Mouse (Mus musculus) heart, embryonic 15.5 days (tissue): Measurements from ENCODE around the gene Actn4. TPM values are rescaled to one million over a fixed set of nuclear protein-coding genes. Genes with fewer than 3 reads are reported as not detected.
A peak's percentile ranks its signal among the peaks of the same experiment; 100 is the strongest.
"Not testable (repeated sequence)": the region's sequence is repeated elsewhere in the genome, so short reads cannot be mapped to it uniquely, and the experiment has no call there.

ENCODE experiments used
- ATAC-seq: fragments of 200-750 bp; cut with Nextera tagmentation; replicated peaks from 2 replicates; pipeline ENCODE4 v1.8.0; 2017; ENCODE audit warnings: low read depth, moderate TSS enrichment; ENCODE audit not compliant: insufficient number of reproducible peaks, insufficient read depth, low FRiP score
- H3K27ac ChIP-seq: fragments of 300-500 bp; sonication (generic); 2 replicates; pipeline ENCODE4 v1.5.1; 2015; ENCODE audit warnings: mild to moderate bottlenecking, inconsistent platforms
- H3K27me3 ChIP-seq: fragments of 300-500 bp; sonication (generic); 2 replicates; pipeline ENCODE4 v1.6.1; 2015; ENCODE audit warnings: inconsistent platforms
- H3K36me3 ChIP-seq: fragments of 300-500 bp; sonication (generic); 2 replicates; pipeline ENCODE4 v1.6.1; 2015; ENCODE audit warnings: mild to moderate bottlenecking, inconsistent platforms
- H3K4me1 ChIP-seq: fragments of 300-500 bp; sonication (generic); replicated peaks from 2 replicates; pipeline ENCODE4 v1.6.1; 2015; ENCODE audit warnings: inconsistent platforms
- H3K4me2 ChIP-seq: fragments of 300-500 bp; sonication (generic); 2 replicates; pipeline ENCODE4 v1.6.1; 2015; ENCODE audit warnings: inconsistent platforms, mild to moderate bottlenecking, moderate library complexity
- H3K4me3 ChIP-seq: fragments of 300-500 bp; sonication (generic); 2 replicates; pipeline ENCODE4 v1.5.1; 2015; ENCODE audit warnings: mild to moderate bottlenecking, inconsistent platforms
- H3K9ac ChIP-seq: fragments of 300-500 bp; sonication (generic); 2 replicates; pipeline ENCODE4 v1.6.1; 2015; ENCODE audit warnings: mild to moderate bottlenecking, inconsistent platforms
- H3K9me3 ChIP-seq: fragments of 300-500 bp; sonication (generic); replicated peaks from 2 replicates; pipeline ENCODE4 v1.6.1; 2016; ENCODE audit warnings: inconsistent platforms
- WGBS: fragments of 180-500 bp; shearing (Covaris S2); methylation state at CpG from one replicate; pipeline ENCODE4 v1.1.7; 2015; ENCODE audit warnings: mixed read lengths; 5-methylcytosine and 5-hydroxymethylcytosine counted together
- polyA plus RNA-seq: library from polyadenylated mRNA; unstranded; fragments of >200 nt; fragmentation: Nextera tagmentation; extraction: Ambion mirVana; gene quantifications from 2 replicates; pipeline ENCODE4 v1.2.1, GENCODE M21; 2015

Actn4 gene
- polyA plus RNA-seq, 1 experiment from 2014 or later, result 236 TPM

DNA sequence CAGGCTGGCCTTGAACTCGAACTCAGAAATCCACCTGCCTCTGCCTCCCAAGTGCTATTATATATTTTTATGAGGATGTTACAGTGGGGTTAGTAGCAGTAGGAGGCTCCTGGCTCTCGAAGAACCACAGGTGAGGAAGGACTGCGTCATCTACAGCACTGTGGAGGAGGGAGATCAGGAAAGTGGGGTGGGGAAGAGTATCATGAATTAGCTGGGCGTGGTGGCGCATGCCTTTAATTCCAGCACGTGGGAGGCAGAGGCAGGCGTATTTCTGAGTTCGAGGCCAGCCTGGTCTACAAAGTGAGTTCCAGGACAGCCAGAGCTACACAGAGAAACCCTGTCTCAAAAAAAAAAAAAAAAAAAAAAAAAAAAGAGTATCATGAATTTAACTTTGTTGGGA, 6.0 kb upstream of the Actn4 start:
- not testable (repeated sequence) for H3K9me3 ChIP-seq, H3K27ac ChIP-seq, H3K4me3 ChIP-seq, H3K4me2 ChIP-seq, ATAC-seq, H3K9ac ChIP-seq, H3K27me3 ChIP-seq, H3K36me3 ChIP-seq
- WGBS, result 91% methylated on average over 8 of the region's 8 CpGs
- H3K4me1 ChIP-seq, result peaks cover 29% of the 10 kb centered on the region

DNA sequence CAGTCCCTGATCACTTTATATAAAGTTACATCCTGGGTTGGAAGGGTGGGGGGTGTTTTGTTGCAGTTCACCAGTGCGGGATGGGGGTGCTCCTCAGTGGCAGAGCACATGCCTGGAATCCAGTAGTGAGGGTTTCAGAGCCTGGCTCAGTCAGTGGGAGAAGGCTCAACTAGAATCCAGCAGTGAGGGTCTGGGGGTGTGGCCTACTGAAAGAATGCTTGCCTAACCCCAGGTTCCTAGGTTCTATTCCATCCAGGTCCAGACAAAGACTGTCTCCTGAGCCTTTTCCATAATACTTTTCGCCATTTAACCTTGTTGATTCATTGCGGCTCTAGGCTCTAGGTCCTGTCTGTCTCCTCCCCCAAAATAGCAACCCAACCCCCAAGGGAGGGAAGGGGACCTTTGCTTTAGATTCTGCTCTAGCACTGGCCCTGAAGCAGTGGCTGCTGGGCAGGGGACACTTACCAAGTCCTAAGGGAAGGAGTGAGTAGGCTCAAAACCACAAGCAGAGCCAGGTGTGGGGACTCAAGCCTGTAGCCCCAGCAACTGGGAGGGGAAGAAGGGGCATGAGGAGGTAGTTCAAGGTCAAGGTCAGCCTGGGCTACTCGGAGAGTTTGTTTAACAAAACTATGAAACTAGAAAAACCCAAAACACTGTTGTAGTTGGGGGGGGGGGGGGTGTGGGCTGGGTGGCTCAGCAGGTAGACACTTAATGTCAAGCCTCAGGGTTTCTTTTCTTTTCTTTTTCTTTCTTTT, 4.8 kb upstream of the Actn4 start:
- no peak overlapping the region for H3K9ac ChIP-seq
- peak overlapping the region; percentile 7; the same call in 1 of the 2 replicates for H3K27ac ChIP-seq
- 55% methylated on average over 4 of the region's 4 CpGs for WGBS

DNA sequence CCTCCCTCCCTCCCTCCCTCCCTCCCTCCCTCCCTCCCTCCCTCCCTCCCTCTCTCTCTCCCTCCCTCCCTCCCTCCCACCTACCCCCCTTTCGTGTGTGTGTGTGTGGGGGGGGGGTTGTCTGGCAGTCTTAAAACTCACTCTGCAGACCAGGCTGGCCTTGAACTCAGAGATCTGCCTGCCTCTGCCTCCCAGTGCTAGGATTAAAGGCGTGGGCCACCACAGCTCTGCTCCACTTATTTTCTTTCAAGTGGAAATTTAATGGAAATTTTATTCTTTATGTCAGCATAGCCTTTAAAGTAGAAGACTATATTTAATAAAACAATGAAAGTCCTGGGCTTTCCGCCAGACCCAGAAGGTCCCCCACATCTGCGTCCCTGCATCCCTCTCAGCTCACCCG, 4.0 kb upstream of the Actn4 start:
- Histone ChIP-seq H3K9me3 (no peaks in the 10 kb centered on the region), H3K36me3 (no peaks in the 10 kb centered on the region; the same call in 1 of the 2 replicates), H3K27ac (0 out of 2 replicates have a peak overlapping the region, but pooled peaks have one; percentile 7), H3K4me2 (no peak overlapping the region), H3K4me3 (no peak overlapping the region), H3K4me1 (peaks cover 20% of the 10 kb centered on the region), H3K9ac (no peak overlapping the region), H3K27me3 (no peaks in the 10 kb centered on the region)
- 71% methylated on average over 4 of the region's 5 CpGs for WGBS
- ATAC-seq, result no peak

More for the DNA sequence above, 4.8 kb upstream of the Actn4 start:
- no peaks in the 10 kb centered on the region for H3K9me3 ChIP-seq
- H3K4me3 ChIP-seq, result no peak overlapping the region
- no peaks in the 10 kb centered on the region; the same call in 1 of the 2 replicates for H3K36me3 ChIP-seq
- peaks cover 28% of the 10 kb centered on the region for H3K4me1 ChIP-seq
- no peaks in the 10 kb centered on the region for H3K27me3 ChIP-seq
- no peak for ATAC-seq
- H3K4me2 ChIP-seq, result no peak overlapping the region

DNA sequence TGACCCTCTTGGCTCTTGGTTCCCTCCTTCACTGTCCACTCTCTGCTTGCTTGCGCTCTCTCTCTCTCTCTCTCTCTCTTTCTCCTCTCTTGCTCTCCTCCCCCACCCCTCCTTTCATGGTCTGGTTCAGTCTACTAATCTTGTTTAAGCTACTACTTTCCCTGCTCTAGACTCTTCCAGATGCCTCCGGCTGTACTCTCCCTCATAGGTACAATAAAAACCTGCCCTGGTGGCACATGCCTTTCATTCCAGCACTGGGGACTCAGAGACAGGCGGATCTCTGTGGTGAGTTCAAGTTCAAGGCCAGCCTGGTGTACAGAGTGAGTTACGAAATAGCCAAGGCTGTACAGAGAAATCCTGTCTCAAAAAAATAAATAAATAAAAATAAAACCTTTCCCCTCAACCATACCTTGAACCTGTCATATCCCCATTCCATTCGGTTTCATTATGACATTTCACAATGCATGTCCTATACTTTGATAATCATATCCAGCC, 3.3 kb upstream of the Actn4 start:
- WGBS, result 71% methylated on average over 5 of the region's 5 CpGs
- ATAC-seq, result no peak

DNA sequence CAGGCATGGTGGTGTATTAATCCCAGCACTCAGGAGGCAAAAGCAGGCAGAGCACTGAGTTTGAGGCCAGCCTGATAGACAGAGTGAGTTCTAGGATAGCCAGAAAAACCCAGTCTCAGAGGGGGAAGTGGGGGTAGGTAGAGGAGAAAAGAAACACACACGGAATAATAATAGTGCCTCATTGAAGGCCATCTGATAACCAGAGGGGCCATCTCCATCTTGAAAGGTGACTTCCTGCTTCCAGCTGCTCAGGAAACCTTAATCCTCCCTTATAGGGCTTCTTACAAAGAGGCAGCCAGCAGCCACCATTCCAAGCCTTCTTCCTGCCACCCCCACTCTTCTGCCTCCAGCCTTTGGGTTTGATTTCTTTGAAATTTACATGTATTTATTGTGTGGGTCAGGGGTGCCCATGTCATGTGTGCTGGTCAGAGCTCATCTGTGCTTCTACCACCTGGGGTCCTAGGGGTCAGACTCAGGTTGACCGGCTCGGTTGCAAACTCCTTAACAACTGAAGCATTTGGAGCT, 1.3 kb upstream of the Actn4 start:
- Histone ChIP-seq H3K4me2 (no peak overlapping the region), H3K27ac (peak overlapping the region; percentile 97; the same call in 1 of the 2 replicates), H3K4me3 (no peak overlapping the region), H3K4me1 (peaks cover 38% of the 10 kb centered on the region), H3K9me3 (no peaks in the 10 kb centered on the region), H3K9ac (no peak overlapping the region), H3K36me3 (no peaks in the 10 kb centered on the region), H3K27me3 (no peaks in the 10 kb centered on the region)
- 85% methylated on average over 3 of the region's 3 CpGs for WGBS
- ATAC-seq, result no peak

More for the DNA sequence above, 3.3 kb upstream of the Actn4 start:
- H3K4me3 ChIP-seq, result no peak overlapping the region
- no peak overlapping the region for H3K4me2 ChIP-seq
- H3K9ac ChIP-seq, result no peak overlapping the region
- H3K27ac ChIP-seq, result no peak overlapping the region
- peaks cover 23% of the 10 kb centered on the region for H3K4me1 ChIP-seq
- H3K27me3 ChIP-seq, result no peaks in the 10 kb centered on the region
- H3K9me3 ChIP-seq, result no peaks in the 10 kb centered on the region
- no peaks in the 10 kb centered on the region for H3K36me3 ChIP-seq

DNA sequence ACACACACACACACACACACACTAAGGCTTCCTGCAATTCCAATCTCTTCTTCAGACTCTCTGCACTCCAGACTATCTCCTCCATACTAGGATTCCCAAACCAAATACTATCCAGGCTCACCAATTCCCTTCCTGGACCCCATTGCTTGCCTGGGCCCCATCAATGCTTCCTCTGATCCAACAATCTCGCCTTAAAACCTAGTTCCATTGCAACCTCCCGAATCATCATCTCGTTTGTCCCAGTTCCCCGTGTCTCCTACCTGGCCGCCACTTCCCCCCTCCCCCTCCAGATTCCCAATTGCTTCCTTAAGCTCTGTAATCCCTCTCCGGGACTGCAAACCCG, 585 bp downstream of the Actn4 start:
- ATAC-seq, result no peak
- Histone ChIP-seq H3K4me2 (peak overlapping the region; percentile 83), H3K27me3 (no peaks in the 10 kb centered on the region), H3K4me1 (peaks cover 52% of the 10 kb centered on the region), H3K9me3 (no peaks in the 10 kb centered on the region), H3K9ac (peak overlapping the region; percentile 99), H3K27ac (peak overlapping the region; percentile 97), H3K36me3 (no peaks in the 10 kb centered on the region), H3K4me3 (peak overlapping the region; percentile 83)
- whole genome bisulfite sequencing, result under 1% methylated on average over 7 of the region's 7 CpGs

- Histone ChIP-seq H3K9me3 (no peaks in the 10 kb centered on the region), H3K4me3 (peak overlapping the region; percentile 83), H3K27me3 (no peaks in the 10 kb centered on the region), H3K36me3 (0 out of 2 replicates have a peak, but pooled peaks cover 3% of the 10 kb centered on the region), H3K27ac (peak overlapping the region; percentile 97), H3K4me2 (peak overlapping the region; percentile 83), H3K4me1 (peaks cover 61% of the 10 kb centered on the region), H3K9ac (peak overlapping the region; percentile 99)
- ATAC-seq, result no peak
- WGBS, result 5% methylated on average over 9 of the region's 9 CpGs
Measured at GRCm38 (mm10) chr7:28960354-28961046, 1.6 kb downstream of the Actn4 start.

DNA sequence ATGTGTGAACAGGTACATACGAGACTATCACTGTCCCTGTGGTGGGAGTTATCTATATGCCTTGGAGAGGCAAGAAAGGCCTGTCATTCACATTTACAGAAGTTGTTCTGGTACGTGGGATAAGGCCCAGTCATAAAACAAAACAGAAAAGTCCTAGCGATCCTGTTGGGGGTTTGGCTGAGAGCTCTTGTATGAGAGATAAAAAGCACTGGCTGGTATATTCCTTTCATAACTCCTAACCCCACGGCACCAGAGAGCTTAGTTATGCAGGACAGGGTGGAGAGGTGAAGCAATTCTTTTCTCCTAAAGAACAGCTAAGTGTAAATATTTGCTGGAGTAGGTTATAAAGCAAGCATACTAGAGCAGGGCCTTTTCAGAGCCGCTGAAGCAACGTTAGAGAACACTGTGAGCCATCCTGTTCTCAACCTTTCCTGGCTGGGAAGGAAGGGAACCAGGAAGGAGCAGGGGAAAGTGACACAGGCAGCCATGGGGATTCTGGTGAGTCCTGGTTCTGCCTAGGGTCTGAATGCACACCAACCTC, 2.6 kb downstream of the Actn4 start:
- peak overlapping the region; percentile 97 for H3K27ac ChIP-seq
- peak overlapping the region; percentile 99 for H3K9ac ChIP-seq
- H3K4me1 ChIP-seq, result peaks cover 70% of the 10 kb centered on the region
- H3K9me3 ChIP-seq, result no peaks in the 10 kb centered on the region
- peak overlapping the region; percentile 83 for H3K4me3 ChIP-seq
- no peaks in the 10 kb centered on the region for H3K27me3 ChIP-seq
- no peak for ATAC-seq
- peak overlapping the region; percentile 83 for H3K4me2 ChIP-seq
- WGBS, result 10% methylated on average over 6 of the region's 6 CpGs
- H3K36me3 ChIP-seq, result 0 out of 2 replicates have a peak, but pooled peaks cover 3% of the 10 kb centered on the region

DNA sequence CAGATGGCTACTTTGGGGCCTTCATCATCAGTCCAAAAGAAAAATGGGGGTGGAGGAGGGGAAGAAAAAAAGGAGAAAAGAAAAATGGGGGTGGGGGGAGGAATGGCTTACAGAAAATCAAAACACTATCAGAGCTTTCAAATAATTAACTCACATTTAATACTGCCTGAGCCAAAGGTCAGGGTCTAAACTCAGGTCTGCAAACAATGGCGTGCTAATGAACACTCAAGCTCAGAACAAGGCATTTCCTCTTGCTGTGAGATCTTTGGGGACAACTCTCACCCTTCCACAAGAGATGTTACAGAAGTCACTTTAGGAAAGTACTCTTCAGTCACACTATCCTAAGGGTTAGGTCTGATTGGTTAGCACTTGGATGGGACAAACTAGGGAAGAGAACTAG, 3.4 kb downstream of the Actn4 start:
- Histone ChIP-seq H3K36me3 (0 out of 2 replicates have a peak, but pooled peaks cover 3% of the 10 kb centered on the region), H3K9ac (0 out of 2 replicates have a peak overlapping the region, but pooled peaks have one; percentile 99), H3K27ac (peak overlapping the region; percentile 97), H3K9me3 (no peaks in the 10 kb centered on the region), H3K4me2 (peak overlapping the region; percentile 83), H3K4me1 (peaks cover 76% of the 10 kb centered on the region), H3K4me3 (peak overlapping the region; percentile 83), H3K27me3 (no peaks in the 10 kb centered on the region)
- WGBS, result 39% methylated on average over 1 of the region's 1 CpGs
- ATAC-seq, result no peak

- Histone ChIP-seq H3K4me3 (no peak overlapping the region; the same call in 1 of the 2 replicates), H3K27me3 (no peaks in the 10 kb centered on the region), H3K36me3 (0 out of 2 replicates have a peak, but pooled peaks cover 3% of the 10 kb centered on the region), H3K4me1 (peaks cover 82% of the 10 kb centered on the region), H3K4me2 (peak overlapping the region; percentile 83), H3K9ac (peak overlapping the region; percentile 23; the same call in 1 of the 2 replicates), H3K27ac (peak overlapping the region; percentile 97), H3K9me3 (no peaks in the 10 kb centered on the region)
- no peak for ATAC-seq
- WGBS, result 15% methylated on average over 1 of the region's 1 CpGs
Measured at GRCm38 (mm10) chr7:28957997-28958725, 4.0 kb downstream of the Actn4 start.
